Mouse (Mus musculus) mesoderm, embryonic 11.5 days (tissue): Measurements from ENCODE around the gene Tuft1.

Source experiments
- DNase-seq: peaks from one replicate; pipeline ENCODE4 v3.0.0-alpha.2; 2012; ENCODE audit warnings: low read depth, low spot score

The Tuft1 gene

GRCm38 (mm10) chr3:94595871-94596287, 62.8 kb downstream of the Tuft1 start:
- DNase-seq: no peak

- no peak for DNase-seq
Observed at GRCm38 (mm10) chr3:94591066-94591465, 67.6 kb downstream of the Tuft1 start.

DNA sequence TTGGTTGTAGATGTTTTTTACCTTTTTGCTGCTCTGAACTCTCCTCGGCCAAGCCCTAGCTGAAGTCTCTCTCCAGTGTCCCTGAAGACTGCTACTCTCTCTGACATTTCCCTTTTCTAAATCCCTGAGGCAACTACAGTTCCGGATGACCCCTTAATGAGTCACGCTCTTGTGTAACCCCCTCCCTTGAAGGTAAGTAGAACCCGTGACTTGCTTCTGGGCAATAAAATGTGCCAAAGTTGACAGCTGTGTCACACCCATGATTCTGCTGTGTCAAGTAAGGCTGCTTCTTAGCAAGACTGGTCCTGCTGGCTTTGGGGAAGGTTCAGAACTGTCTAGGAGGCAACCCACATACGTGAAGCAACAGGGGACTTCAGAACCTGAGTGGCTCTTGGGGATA, 70.7 kb downstream of the Tuft1 start:
- no peak for DNase-seq

DNA sequence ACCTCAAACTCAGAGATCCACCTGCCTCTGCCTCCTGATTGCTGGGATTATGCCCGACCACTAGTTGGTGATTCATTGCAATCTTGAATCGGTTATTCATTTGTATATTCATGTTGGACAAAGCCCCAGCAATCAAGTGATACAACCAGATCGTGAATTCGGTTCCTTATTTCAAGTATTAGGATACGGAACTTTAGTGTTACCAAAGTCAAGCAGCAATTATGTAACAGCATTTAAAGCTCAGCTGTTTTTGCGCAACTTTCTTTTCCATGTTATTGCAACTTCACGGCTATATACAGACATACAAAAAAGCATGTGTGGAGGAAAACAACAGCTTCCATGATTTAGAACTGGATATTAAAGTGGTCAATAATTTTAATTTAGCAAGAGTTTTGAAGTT, 75.7 kb downstream of the Tuft1 start:
- no peak for DNase-seq

DNA sequence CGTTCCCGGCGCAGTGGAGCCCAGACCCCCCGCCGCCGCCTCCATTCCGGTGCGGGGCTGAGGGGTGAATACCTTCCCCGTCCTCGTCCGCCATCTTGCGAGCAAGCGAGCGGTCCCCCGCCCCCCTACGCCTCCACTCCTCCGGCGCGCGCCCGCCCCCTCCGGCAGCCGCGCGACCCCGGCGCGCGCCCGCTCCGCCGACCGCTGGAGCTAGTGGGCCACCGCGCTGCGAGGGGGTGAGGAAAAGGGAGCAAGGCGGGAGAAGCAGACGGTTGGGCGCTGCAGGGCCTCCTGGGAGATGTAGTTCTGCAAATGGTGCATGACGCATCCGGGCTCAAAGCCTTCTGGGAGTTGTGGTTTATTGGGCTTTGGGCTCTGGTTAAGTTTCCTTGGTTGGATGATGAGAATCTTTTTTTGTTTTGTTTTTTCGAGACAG, 76.2 kb downstream of the Tuft1 start, which contains the start of gene Snx27:
Gene Snx27 (minus strand): TSS at position 261 of the 436 bp plus-strand sequence.
- peak; percentile 96 for DNase-seq

- DNase-seq: peak; percentile 37
Observed at GRCm38 (mm10) chr3:94581793-94582455, 76.7 kb downstream of the Tuft1 start.

DNA sequence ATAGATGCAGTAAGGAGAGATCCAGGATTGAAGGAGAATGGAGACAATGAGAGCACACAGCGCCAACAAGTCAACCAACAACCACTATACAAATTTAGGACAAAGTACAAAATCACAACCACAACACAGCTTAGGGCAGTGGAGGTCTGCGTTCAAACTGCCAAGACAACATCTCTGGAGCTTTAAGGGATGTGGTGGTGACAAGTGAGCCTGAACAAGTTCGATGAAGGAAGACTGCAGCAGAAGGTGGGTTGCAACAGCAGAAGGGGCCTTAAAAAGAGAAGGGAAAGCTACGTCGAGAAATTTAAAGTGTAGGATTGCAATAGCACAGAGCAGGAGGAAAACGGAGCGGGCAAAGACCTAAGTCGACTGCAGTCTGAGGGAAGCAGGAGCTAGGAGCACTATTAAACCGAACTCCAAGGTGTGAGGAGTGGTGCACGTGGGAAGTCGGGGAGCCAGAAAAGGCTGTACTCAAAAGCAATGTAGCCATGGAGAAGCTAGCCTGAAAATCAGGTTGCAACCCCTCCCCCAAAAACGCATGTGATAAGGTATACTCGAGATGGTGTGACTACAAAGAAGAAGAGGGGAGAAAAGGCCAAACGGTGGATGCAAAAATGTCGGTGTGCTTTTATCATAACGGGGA, 77.4 kb downstream of the Tuft1 start:
- DNase-seq: peak; percentile 25

GRCm38 (mm10) chr3:94574506-94574905, 84.2 kb downstream of the Tuft1 start:
- DNase-seq: no peak

DNA sequence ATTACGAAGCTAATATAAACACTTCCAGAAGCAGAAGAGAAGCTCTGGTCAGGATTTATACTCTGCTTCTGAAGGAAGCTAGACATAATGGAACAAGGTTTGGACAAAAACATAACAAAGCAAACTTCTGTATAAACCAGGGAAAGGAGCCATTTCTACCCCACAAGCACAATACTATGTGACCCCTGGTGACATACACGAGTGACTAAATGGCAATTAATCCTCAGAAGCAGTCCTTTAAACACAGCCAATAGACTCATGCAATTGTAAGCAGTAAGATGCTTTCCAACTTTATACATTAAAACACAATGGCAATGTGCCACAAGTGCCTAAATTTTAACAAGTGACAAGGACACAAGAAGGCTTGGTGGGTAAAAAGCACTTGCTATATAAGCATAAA, 91.4 kb downstream of the Tuft1 start:
- DNase-seq: no peak

GRCm38 (mm10) chr3:94565557-94565956, 93.1 kb downstream of the Tuft1 start:
- DNase-seq: peak; percentile 38

DNA sequence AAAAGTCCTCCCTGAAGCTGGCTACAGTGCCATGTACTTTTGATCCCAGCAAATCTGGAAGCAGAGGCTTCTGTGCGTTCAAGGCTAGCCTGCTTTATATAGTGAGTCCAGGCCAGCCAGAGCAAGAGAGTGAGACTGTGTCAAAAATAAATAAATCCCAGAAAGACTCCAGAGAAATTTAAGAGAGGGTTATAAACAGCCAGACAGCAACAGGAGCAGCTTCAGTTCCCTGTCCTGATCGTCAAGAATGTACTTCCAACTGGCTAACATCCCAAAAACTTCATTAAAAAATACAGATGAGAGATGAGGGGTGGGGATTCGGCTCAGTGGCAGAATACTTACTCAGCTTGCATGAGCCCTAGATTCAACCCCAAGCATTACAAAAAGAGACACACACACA, 93.5 kb downstream of the Tuft1 start:
- DNase-seq: no peak

DNA sequence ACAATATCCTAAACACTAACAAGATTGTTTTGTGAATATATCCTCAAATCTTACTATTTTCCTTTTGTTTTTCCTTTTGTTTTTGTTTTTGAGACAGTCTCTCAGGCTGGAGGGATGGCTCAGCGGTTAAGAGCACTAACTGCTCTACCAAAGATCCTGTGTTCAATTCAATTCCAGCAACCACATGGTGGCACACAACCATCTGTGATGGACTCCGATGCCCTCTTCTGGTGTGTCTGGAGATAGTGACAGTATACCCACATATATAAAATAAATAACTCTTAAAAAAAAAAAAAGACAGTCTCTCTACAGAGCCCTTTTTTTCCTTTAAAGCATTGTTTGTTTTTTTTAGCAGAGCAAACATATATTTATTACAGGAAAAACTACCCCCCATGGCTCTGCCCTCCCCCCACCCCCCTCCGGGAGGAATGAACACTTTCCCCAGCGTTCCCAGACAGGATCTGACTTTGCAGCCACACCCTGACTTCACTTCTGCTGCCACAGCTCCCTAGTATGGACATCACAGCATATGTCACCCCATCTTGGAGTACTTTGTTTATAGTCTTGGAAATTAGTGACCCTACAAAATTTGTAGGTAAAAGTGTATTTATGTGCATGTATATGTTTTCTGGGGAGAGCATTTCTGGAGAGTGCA, 94.2 kb downstream of the Tuft1 start:
- no peak for DNase-seq

- no peak for DNase-seq
Observed at GRCm38 (mm10) chr3:94563163-94563562, 95.5 kb downstream of the Tuft1 start.
